Mouse (Mus musculus) heart, embryonic 16.5 days (tissue): ENCODE measurements around the gene Gm38394. TPM values are rescaled to one million over a fixed set of nuclear protein-coding genes. Genes with fewer than 3 reads are reported as not detected.
"Not testable (repeated sequence)": the region's sequence is repeated elsewhere in the genome, so short reads cannot be mapped to it uniquely, and the experiment has no call there.

Source experiments
- ATAC-seq: fragments of 200-750 bp; cut with Nextera tagmentation; replicated peaks from 2 replicates; pipeline ENCODE4 v1.8.0; 2017; ENCODE audit warnings: moderate number of reproducible peaks; ENCODE audit not compliant: insufficient read depth, low FRiP score; ENCODE audit errors: extremely low read depth
- H3K27ac ChIP-seq: fragments of 300-500 bp; sonication (generic); 2 replicates; pipeline ENCODE4 v1.5.1; 2014; ENCODE audit warnings: mild to moderate bottlenecking, low read length, control low read depth, moderate library complexity
- H3K27me3 ChIP-seq: fragments of 300-500 bp; sonication (generic); 2 replicates; pipeline ENCODE4 v1.6.1; 2014; ENCODE audit warnings: low read length, mixed read lengths; ENCODE audit not compliant: control insufficient read depth, insufficient read depth
- H3K36me3 ChIP-seq: fragments of 300-500 bp; sonication (generic); 2 replicates; pipeline ENCODE4 v1.6.1; 2014; ENCODE audit not compliant: control insufficient read depth, insufficient read depth
- H3K4me1 ChIP-seq: fragments of 300-500 bp; sonication (generic); 2 replicates; pipeline ENCODE4 v1.6.1; 2014; ENCODE audit warnings: low read length, mixed read lengths; ENCODE audit not compliant: control insufficient read depth, insufficient read depth
- H3K4me2 ChIP-seq: fragments of 300-500 bp; sonication (generic); 2 replicates; pipeline ENCODE4 v1.6.1; 2014; ENCODE audit warnings: low read depth, mild to moderate bottlenecking, control low read depth, low read length
- H3K4me3 ChIP-seq: fragments of 300-500 bp; sonication (generic); 2 replicates; pipeline ENCODE4 v1.5.1; 2014; ENCODE audit warnings: mild to moderate bottlenecking, control low read depth, low read length
- H3K9ac ChIP-seq: fragments of 300-500 bp; sonication (generic); 2 replicates; pipeline ENCODE4 v1.6.1; 2014; ENCODE audit warnings: low read length, control low read depth
- H3K9me3 ChIP-seq: fragments of 300-500 bp; sonication (generic); replicated peaks from 2 replicates; pipeline ENCODE4 v1.6.1; 2016; ENCODE audit warnings: low read length; ENCODE audit not compliant: control insufficient read depth
- WGBS: fragments of 180-500 bp; shearing (Covaris S2); extraction: QIAGEN DNeasy Blood & Tissue Kit; methylation state at CpG from one replicate; pipeline ENCODE4 v1.1.7; 2014; 5-methylcytosine and 5-hydroxymethylcytosine counted together
- polyA plus RNA-seq: library from polyadenylated mRNA; unstranded; fragments of >200 nt; fragmentation: Nextera tagmentation; extraction: Ambion mirVana; gene quantifications from 2 replicates; pipeline ENCODE4 v1.2.1, GENCODE M21; 2015

Gm38394 gene
- polyA plus RNA-seq, 1 experiment from 2014 or later: 3.5 TPM

DNA sequence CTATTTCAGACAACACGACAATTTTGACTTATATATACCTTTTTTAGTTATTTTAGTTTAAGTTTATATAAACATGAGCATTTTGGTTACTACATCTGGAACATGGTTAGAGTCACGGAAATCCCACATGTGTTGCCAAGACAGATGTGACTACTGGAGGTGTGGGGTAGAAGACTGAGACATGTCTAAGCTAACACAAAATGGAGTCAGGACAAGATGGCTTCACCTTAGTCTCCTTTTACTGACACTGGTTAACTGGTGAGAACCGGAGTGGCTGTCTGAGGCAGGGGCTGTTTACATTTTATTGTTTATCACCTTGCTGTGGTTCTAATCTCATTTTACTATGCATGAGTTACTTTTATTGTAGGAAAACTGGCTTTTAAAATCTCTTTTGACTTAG, 7.5 kb upstream of the Gm38394 start:
- Histone ChIP-seq H3K36me3 (no peaks in the 10 kb centered on the region), H3K4me2 (no peak overlapping the region), H3K9ac (no peak overlapping the region), H3K9me3 (no peaks in the 10 kb centered on the region), H3K4me1 (no peaks in the 10 kb centered on the region), H3K27me3 (no peaks in the 10 kb centered on the region), H3K4me3 (no peak overlapping the region), H3K27ac (no peak overlapping the region)
- ATAC-seq: no peak
- 82% methylated on average over 3 of the region's 3 CpGs for WGBS

DNA sequence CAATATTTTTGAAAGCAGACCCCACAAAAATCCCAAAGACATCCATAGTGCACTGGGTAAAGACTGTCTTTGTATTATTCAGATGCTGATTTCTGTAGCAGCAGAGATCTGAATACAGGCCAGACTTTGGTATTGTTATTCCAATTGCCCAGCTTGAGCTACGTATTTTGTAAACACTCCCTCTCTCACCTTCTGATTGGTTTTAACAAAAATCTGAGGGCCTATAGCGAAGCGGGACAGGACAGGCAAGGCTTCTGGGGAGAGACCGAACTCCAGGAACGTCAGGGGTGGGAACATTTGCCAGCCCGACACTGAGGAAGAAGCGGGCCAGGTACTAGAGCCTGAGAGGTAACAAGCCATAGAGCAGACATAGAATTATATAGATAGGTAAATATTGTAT, 6.6 kb upstream of the Gm38394 start:
- Histone ChIP-seq H3K4me2 (no peak overlapping the region), H3K27ac (no peak overlapping the region), H3K4me3 (no peak overlapping the region), H3K4me1 (no peaks in the 10 kb centered on the region; the same call in 1 of the 2 replicates), H3K36me3 (no peaks in the 10 kb centered on the region), H3K9me3 (no peaks in the 10 kb centered on the region), H3K9ac (no peak overlapping the region), H3K27me3 (no peaks in the 10 kb centered on the region)
- 71% methylated on average over 7 of the region's 7 CpGs for WGBS
- no peak for ATAC-seq

DNA sequence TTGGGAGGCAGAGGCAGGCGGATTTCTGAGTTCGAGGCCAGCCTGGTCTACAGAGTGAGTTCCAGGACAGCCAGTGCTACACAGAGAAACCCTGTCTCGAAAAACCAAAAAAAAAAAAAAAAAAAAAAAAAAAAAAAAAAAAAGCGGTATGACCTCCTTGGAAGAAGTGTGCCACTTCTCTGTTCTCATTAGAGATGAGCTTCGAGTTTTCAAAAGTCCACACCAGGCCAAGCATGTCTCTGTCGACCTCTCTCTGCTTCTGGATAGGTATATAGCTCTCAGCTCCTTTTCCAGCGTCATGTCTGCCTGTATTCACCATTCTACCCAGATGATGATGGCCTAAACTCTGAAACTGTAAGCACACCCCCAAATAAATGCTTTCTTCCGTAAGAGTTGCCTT, 4.6 kb upstream of the Gm38394 start:
- H3K36me3 ChIP-seq, H3K27ac ChIP-seq, H3K9ac ChIP-seq, H3K4me2 ChIP-seq, H3K9me3 ChIP-seq, ATAC-seq, H3K27me3 ChIP-seq, H3K4me1 ChIP-seq, H3K4me3 ChIP-seq: not testable (repeated sequence)
- whole genome bisulfite sequencing: 87% methylated on average over 7 of the region's 8 CpGs

DNA sequence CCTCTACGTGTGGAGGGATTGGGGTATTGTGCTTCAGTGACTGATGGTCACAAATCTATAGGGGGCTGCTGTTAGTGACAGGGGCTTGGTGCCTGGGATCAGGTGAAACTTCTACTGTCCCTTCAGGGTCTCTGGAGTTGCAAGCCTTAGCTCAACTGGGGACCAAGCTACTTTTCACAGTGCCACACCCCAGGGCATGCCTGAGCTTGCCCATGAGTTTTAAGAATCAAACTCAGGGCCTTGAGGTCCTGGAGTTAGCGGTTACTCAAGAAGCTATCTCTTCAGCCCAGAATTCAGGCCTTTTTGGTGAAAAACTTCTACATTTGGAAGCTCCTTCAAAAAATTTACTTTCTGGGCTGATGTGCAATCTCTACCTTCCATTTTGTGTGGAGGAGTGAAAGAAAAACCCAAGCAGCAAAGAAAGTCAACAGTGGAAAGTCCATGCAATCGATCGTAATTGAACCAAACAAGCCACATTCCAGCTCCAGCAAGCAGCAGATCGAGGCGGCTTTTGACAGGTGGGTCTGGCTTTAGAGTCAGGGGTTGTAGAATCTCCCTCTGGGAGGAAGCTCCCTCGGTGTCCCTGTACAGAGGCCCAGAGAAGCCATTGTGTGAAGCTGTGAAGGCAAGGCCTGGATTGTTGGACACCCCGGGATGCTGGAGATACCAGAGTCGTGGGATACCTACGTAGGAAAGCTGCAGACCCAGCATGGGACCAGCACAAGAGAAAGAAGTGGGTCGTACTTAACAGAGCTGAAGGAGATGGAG, 3.3 kb upstream of the Gm38394 start:
- Histone ChIP-seq H3K36me3 (no peaks in the 10 kb centered on the region), H3K4me3 (no peak overlapping the region), H3K27ac (no peak overlapping the region), H3K4me1 (peaks cover 7% of the 10 kb centered on the region), H3K4me2 (no peak overlapping the region), H3K9me3 (no peaks in the 10 kb centered on the region), H3K9ac (no peak overlapping the region), H3K27me3 (no peaks in the 10 kb centered on the region)
- 79% methylated on average over 11 of the region's 11 CpGs for WGBS
- ATAC-seq: no peak

DNA sequence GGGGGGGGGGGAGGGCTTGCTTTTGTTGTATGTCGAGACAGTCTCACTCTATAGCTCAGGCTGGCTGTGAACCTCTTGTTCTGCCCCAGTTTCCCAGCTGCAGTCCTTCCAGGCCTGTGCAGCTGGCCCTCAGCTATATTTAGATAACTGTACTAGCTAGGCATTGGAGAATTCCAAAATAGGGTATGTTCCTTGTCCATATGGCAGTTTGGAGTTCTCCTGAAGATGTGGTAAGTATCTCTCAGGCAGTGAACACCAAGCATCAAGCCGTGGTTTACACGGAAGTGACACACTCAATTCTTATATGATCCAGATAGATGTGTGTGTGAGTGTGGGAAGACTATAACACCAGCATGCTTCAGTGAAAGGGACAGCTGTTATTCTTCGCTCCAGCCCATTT, 2.3 kb upstream of the Gm38394 start:
- Histone ChIP-seq H3K4me2 (no peak overlapping the region), H3K9me3 (no peaks in the 10 kb centered on the region), H3K27me3 (no peaks in the 10 kb centered on the region), H3K27ac (peak overlapping the region; percentile 77), H3K36me3 (no peaks in the 10 kb centered on the region), H3K4me1 (peaks cover 17% of the 10 kb centered on the region), H3K9ac (no peak overlapping the region), H3K4me3 (no peak overlapping the region)
- ATAC-seq: no peak
- WGBS: 46% methylated on average over 4 of the region's 4 CpGs

DNA sequence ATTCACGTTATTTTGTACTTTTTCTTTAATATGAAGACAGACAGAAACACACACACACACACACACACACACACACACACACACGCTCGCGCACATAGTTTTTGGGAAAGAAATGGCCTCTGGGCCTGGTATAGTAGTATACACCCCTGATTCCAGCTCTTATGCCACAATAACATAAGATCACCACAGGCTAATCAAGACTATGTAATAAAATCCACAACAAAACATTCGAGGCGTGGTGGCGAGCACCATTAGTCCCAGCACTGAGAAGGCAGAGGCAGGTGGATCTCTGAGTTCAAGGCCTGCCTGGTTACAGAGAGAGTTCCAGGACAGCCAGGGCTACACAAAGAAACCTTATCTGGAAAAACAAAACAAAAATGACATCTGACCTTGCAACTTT, 1.8 kb upstream of the Gm38394 start:
- Histone ChIP-seq H3K4me3 (no peak overlapping the region), H3K27ac (peak overlapping the region; percentile 77), H3K9ac (no peak overlapping the region), H3K4me1 (peaks cover 22% of the 10 kb centered on the region), H3K27me3 (no peaks in the 10 kb centered on the region), H3K9me3 (no peaks in the 10 kb centered on the region), H3K4me2 (no peak overlapping the region), H3K36me3 (no peaks in the 10 kb centered on the region)
- WGBS: 94% methylated on average over 7 of the region's 7 CpGs
- no peak for ATAC-seq

DNA sequence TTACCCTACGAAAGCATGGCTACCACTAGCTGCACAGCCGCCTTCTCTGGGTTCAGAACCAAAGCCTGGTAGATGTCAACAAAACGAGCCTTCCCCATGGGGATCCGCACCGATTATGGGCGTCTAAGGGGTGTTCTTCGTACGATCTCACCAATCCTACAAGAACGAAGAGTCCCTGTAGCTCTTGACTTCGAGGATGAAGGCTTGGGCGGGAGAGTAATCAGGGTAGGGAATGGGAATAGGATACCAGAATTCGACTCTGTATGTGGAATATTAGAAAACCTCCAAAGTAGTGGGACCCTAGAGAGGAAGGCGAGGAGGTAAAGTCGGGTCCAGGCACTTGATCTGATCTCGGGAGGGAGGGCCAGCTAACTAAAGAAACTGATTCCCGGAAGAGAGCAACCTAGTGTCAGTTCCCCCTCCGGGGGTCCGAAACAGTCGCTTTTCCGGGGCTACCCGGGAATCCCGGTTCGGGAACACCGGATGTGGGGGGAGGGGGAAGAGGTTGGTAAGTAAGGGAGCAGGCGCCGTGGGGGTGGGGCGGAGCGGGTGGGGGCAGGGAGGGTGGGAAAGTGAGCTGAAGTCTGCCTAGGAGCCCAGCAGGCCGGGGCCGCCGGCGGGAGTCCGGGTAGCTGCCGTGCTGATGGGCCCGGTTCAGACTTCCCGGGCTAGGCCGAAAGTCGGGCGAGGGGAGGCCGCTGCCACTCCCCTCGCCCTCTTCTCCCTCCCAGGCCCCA, 484 bp downstream of the Gm38394 start, which contains the start of gene Zbed6:
Gene Zbed6, minus strand, starts transcription at position 420 of the 737 bp plus-strand sequence.
- Histone ChIP-seq H3K9me3 (no peaks in the 10 kb centered on the region), H3K4me3 (peak within 1 kb of the TSS; percentile 90), H3K4me1 (peaks cover 39% of the 10 kb centered on the region), H3K27me3 (no peaks in the 10 kb centered on the region), H3K4me2 (peak within 1 kb of the TSS; percentile 96), H3K36me3 (peaks cover 5% of the 10 kb centered on the region; the same call in 1 of the 2 replicates), H3K27ac (peak within 1 kb of the TSS; percentile 92), H3K9ac (peak within 1 kb of the TSS; percentile 87)
- under 1% methylated on average over 40 of the region's 41 CpGs for WGBS
- ATAC-seq: peak; percentile 77

DNA sequence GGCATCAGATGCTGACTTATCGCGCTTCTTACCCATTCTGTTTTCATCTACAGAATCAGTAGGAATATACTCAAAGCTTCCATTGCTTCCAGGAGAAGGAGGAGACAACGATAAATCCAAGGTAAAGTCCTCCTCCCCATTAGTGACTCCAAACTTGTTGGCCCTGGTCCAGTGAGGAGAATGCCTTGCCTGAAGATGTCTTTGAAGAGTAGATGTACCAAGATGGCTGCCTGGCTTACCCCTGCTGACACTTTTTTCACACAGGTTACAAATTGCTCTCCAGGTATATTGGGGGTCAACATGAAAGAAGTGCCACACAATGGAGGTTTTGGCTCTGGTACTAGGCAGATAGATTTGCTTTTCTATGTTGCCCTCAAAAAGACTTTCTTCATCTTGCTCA, 2.2 kb downstream of the Gm38394 start:
- no peak for ATAC-seq
- Histone ChIP-seq H3K36me3 (peaks cover 5% of the 10 kb centered on the region; the same call in 1 of the 2 replicates), H3K4me2 (peak overlapping the region; percentile 96), H3K27me3 (no peaks in the 10 kb centered on the region), H3K9me3 (no peaks in the 10 kb centered on the region), H3K27ac (no peak overlapping the region), H3K4me3 (0 out of 2 replicates have a peak overlapping the region, but pooled peaks have one; percentile 3), H3K9ac (no peak overlapping the region), H3K4me1 (peaks cover 41% of the 10 kb centered on the region)
- 74% methylated on average over 3 of the region's 3 CpGs for WGBS

DNA sequence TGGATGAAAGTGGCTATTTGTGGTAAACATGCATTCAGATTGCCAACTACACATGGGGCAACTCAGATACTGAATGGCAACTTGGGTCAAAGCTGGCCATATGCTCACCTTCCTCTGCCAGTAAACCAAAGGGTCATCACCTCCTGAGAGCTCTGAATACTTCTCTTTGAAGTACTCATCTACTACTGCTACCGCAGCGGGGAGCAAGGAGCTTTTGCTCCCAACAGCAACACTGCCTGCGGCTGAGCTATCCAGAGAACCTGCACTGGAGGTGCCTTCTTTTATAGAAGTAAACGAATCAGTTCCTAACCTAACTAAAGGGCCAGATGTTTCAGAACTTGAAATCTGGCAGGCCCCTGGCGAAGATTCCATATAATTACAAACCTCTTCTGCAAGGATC, 4.3 kb downstream of the Gm38394 start:
- ATAC-seq: no peak
- Histone ChIP-seq H3K9ac (no peak overlapping the region; the same call in 1 of the 2 replicates), H3K9me3 (no peaks in the 10 kb centered on the region), H3K4me3 (no peak overlapping the region), H3K27me3 (no peaks in the 10 kb centered on the region), H3K4me1 (peaks cover 43% of the 10 kb centered on the region), H3K27ac (no peak overlapping the region), H3K36me3 (peaks cover 5% of the 10 kb centered on the region; the same call in 1 of the 2 replicates), H3K4me2 (peak overlapping the region; percentile 15; the same call in 1 of the 2 replicates)
- WGBS: 60% methylated on average over 5 of the region's 5 CpGs
